Mouse (Mus musculus) cerebellum, postnatal 36 days (tissue): ENCODE data around the gene Ybx3.

Experiments
- DNase-seq, 2 experiments: peaks; one replicate each; pipeline ENCODE4 v3.0.0; 2021 to 2022; ENCODE audit warnings: mixed read lengths in 2 of 2

Gene Ybx3

GRCm38 (mm10) chr6:131383713-131384330 is 4.5 kb downstream of the Ybx3 start:
- DNase-seq: no peak

- DNase-seq: peak; percentile 57
Measured at GRCm38 (mm10) chr6:131382984-131383337, 5.3 kb downstream of the Ybx3 start.

- peak; percentile 62 to 70 for DNase-seq
Measured at GRCm38 (mm10) chr6:131382232-131382983, 5.9 kb downstream of the Ybx3 start.

GRCm38 (mm10) chr6:131378858-131379428 is 9.3 kb downstream of the Ybx3 start:
- DNase-seq: no peak

- no peak for DNase-seq
Measured at GRCm38 (mm10) chr6:131377378-131377777, 10.9 kb downstream of the Ybx3 start.

GRCm38 (mm10) chr6:131374594-131375340 is 13.5 kb downstream of the Ybx3 start:
- DNase-seq: no peak

GRCm38 (mm10) chr6:131373160-131373559 is 15.1 kb downstream of the Ybx3 start:
- no peak for DNase-seq

GRCm38 (mm10) chr6:131370767-131371166 is 17.5 kb downstream of the Ybx3 start:
- DNase-seq: no peak

- DNase-seq: no peak
Measured at GRCm38 (mm10) chr6:131369866-131370616, 18.2 kb downstream of the Ybx3 start.

- DNase-seq: peak in 1 of 2 experiments; percentile 32
Measured at GRCm38 (mm10) chr6:131367101-131367500, 21.2 kb downstream of the Ybx3 start.

GRCm38 (mm10) chr6:131364353-131364752 is 23.9 kb downstream of the Ybx3 start:
- DNase-seq: no peak

GRCm38 (mm10) chr6:131362987-131363765 is 25.1 kb downstream of the Ybx3 start:
- no peak for DNase-seq

- no peak for DNase-seq
Measured at GRCm38 (mm10) chr6:131360693-131361092, 27.6 kb downstream of the Ybx3 start.

- no peak for DNase-seq
Measured at GRCm38 (mm10) chr6:131359543-131359942, 28.7 kb downstream of the Ybx3 start.

- no peak for DNase-seq
Measured at GRCm38 (mm10) chr6:131354913-131355312, 33.4 kb downstream of the Ybx3 start.

- peak; percentile 74 to 78 for DNase-seq
Measured at GRCm38 (mm10) chr6:131353352-131353919, 34.8 kb downstream of the Ybx3 start, which contains the start of gene Styk1. Gene Styk1, minus strand, starts transcription at chr6:131353597.

- no peak for DNase-seq
Measured at GRCm38 (mm10) chr6:131347026-131347425, 41.2 kb downstream of the Ybx3 start.

GRCm38 (mm10) chr6:131344346-131344745 is 43.9 kb downstream of the Ybx3 start:
- DNase-seq: no peak

GRCm38 (mm10) chr6:131340082-131340481 is 48.2 kb downstream of the Ybx3 start:
- no peak for DNase-seq

- no peak for DNase-seq
Measured at GRCm38 (mm10) chr6:131339309-131339708, 49.0 kb downstream of the Ybx3 start.

GRCm38 (mm10) chr6:131338787-131339186 is 49.5 kb downstream of the Ybx3 start:
- no peak for DNase-seq
